Mouse (Mus musculus) forebrain, embryonic 12.5 days (tissue): ENCODE results near the gene Rpgr. TPM values are rescaled to one million over a fixed set of nuclear protein-coding genes. Genes with fewer than 3 reads are reported as not detected.

Source experiments
- ATAC-seq: fragments of 200-750 bp; cut with Nextera tagmentation; 2 replicates; pipeline ENCODE4 v1.8.0; 2017; ENCODE audit warnings: moderate TSS enrichment; ENCODE audit not compliant: low FRiP score
- H3K27ac ChIP-seq: fragments of 300-500 bp; sonication (generic); 2 replicates; pipeline ENCODE4 v1.5.1; 2016; ENCODE audit warnings: mild to moderate bottlenecking
- H3K27me3 ChIP-seq: fragments of 300-500 bp; sonication (generic); 2 replicates; pipeline ENCODE4 v1.6.1; 2016; ENCODE audit warnings: mild to moderate bottlenecking
- H3K36me3 ChIP-seq: fragments of 300-500 bp; sonication (generic); replicated peaks from 2 replicates; pipeline ENCODE4 v1.6.1; 2016; ENCODE audit warnings: mild to moderate bottlenecking
- H3K4me1 ChIP-seq: fragments of 300-500 bp; sonication (generic); 2 replicates; pipeline ENCODE4 v1.6.1; 2016
- H3K4me2 ChIP-seq: fragments of 300-500 bp; sonication (generic); 2 replicates; pipeline ENCODE4 v1.6.1; 2016; ENCODE audit warnings: mild to moderate bottlenecking, moderate library complexity
- H3K4me3 ChIP-seq: fragments of 300-500 bp; sonication (generic); replicated peaks from 2 replicates; pipeline ENCODE4 v1.5.1; 2016; ENCODE audit warnings: mild to moderate bottlenecking
- H3K9ac ChIP-seq: fragments of 300-500 bp; sonication (generic); 2 replicates; pipeline ENCODE4 v1.6.1; 2016; ENCODE audit warnings: mild to moderate bottlenecking
- H3K9me3 ChIP-seq: fragments of 300-500 bp; sonication (generic); 2 replicates; pipeline ENCODE4 v1.6.1; 2016
- WGBS: fragments of 180-500 bp; shearing (Covaris S2); methylation state at CpG from one replicate; pipeline ENCODE4 v1.1.7; 2016; 5-methylcytosine and 5-hydroxymethylcytosine counted together
- polyA plus RNA-seq: library from polyadenylated mRNA; unstranded; fragments of >200 nt; fragmentation: Nextera tagmentation; extraction: Ambion mirVana; gene quantifications from 2 replicates; pipeline ENCODE4 v1.2.1, GENCODE M21; 2016

Rpgr gene
- polyA plus RNA-seq, 1 experiment from 2014 or later: 44.1 TPM

- Histone ChIP-seq H3K27me3 (no peaks in the 10 kb centered on the region), H3K36me3 (no peaks in the 10 kb centered on the region), H3K4me3 (no peak overlapping the region), H3K4me1 (no peaks in the 10 kb centered on the region), H3K27ac (no peak overlapping the region), H3K4me2 (no peak overlapping the region), H3K9ac (no peak overlapping the region), H3K9me3 (no peaks in the 10 kb centered on the region)
- ATAC-seq: no peak
- 72% methylated on average over 3 of the region's 3 CpGs for WGBS
Observed at GRCm38 (mm10) chrX:10152390-10152789, 64.3 kb downstream of the Rpgr start.

- Histone ChIP-seq H3K4me3 (peak within 1 kb of the TSS; percentile 34), H3K9me3 (no peaks in the 10 kb centered on the region), H3K4me1 (0 out of 2 replicates have a peak, but pooled peaks cover 3% of the 10 kb centered on the region), H3K27me3 (0 out of 2 replicates have a peak, but pooled peaks cover 3% of the 10 kb centered on the region), H3K9ac (peak within 1 kb of the TSS; percentile 36; the same call in 1 of the 2 replicates), H3K36me3 (no peaks in the 10 kb centered on the region), H3K27ac (no peak within 1 kb of the TSS), H3K4me2 (peak within 1 kb of the TSS; percentile 53)
- WGBS: 23% methylated on average over 19 of the region's 19 CpGs
- 0 out of 2 replicates have a peak, but pooled peaks have one; percentile 27 for ATAC-seq
Observed at GRCm38 (mm10) chrX:10117065-10117719, 99.5 kb downstream of the Rpgr start, which contains the start of gene Srpx. TSS of gene Srpx (minus strand) at chrX:10117709.

- Histone ChIP-seq H3K4me2 (no peak overlapping the region), H3K9me3 (no peaks in the 10 kb centered on the region), H3K9ac (no peak overlapping the region), H3K36me3 (no peaks in the 10 kb centered on the region), H3K4me3 (no peak overlapping the region), H3K27me3 (0 out of 2 replicates have a peak, but pooled peaks cover 3% of the 10 kb centered on the region), H3K27ac (no peak overlapping the region), H3K4me1 (0 out of 2 replicates have a peak, but pooled peaks cover 3% of the 10 kb centered on the region)
- ATAC-seq: no peak
- WGBS: 43% methylated on average over 3 of the region's 3 CpGs
Observed at GRCm38 (mm10) chrX:10115780-10116179, 100.9 kb downstream of the Rpgr start.

- H3K4me3 ChIP-seq: no peak overlapping the region
- WGBS: 80% methylated on average over 1 of the region's 1 CpGs
- no peaks in the 10 kb centered on the region for H3K9me3 ChIP-seq
- H3K27me3 ChIP-seq: 0 out of 2 replicates have a peak, but pooled peaks cover 2% of the 10 kb centered on the region
- H3K4me1 ChIP-seq: no peaks in the 10 kb centered on the region
- no peak for ATAC-seq
- no peak overlapping the region for H3K27ac ChIP-seq
- H3K9ac ChIP-seq: no peak overlapping the region
- H3K4me2 ChIP-seq: no peak overlapping the region
- no peaks in the 10 kb centered on the region for H3K36me3 ChIP-seq
Observed at GRCm38 (mm10) chrX:10110736-10111135, 106.0 kb downstream of the Rpgr start.

- H3K27ac ChIP-seq: no peak overlapping the region
- H3K9me3 ChIP-seq: no peaks in the 10 kb centered on the region
- ATAC-seq: no peak
- no peak overlapping the region for H3K4me2 ChIP-seq
- H3K9ac ChIP-seq: no peak overlapping the region
- no peak overlapping the region for H3K4me3 ChIP-seq
- no peaks in the 10 kb centered on the region for H3K27me3 ChIP-seq
- no peaks in the 10 kb centered on the region for H3K4me1 ChIP-seq
- WGBS: 72% methylated on average over 4 of the region's 4 CpGs
- H3K36me3 ChIP-seq: no peaks in the 10 kb centered on the region
Observed at GRCm38 (mm10) chrX:10108558-10108957, 108.2 kb downstream of the Rpgr start.

- no peak for ATAC-seq
Observed at GRCm38 (mm10) chrX:10105475-10105874, 111.2 kb downstream of the Rpgr start.

GRCm38 (mm10) chrX:10102739-10103138 lies 114.0 kb downstream of the Rpgr start:
- Histone ChIP-seq H3K36me3 (no peaks in the 10 kb centered on the region), H3K4me2 (no peak overlapping the region), H3K9me3 (no peaks in the 10 kb centered on the region), H3K27me3 (no peaks in the 10 kb centered on the region), H3K9ac (no peak overlapping the region), H3K4me1 (no peaks in the 10 kb centered on the region), H3K4me3 (no peak overlapping the region), H3K27ac (no peak overlapping the region)
- 95% methylated on average over 1 of the region's 1 CpGs for WGBS
- ATAC-seq: no peak

More at GRCm38 (mm10) chrX:10105475-10105874, 111.2 kb downstream of the Rpgr start:
- Histone ChIP-seq H3K4me2 (no peak overlapping the region), H3K4me3 (no peak overlapping the region), H3K27ac (no peak overlapping the region), H3K9me3 (no peaks in the 10 kb centered on the region), H3K27me3 (no peaks in the 10 kb centered on the region), H3K9ac (no peak overlapping the region), H3K4me1 (no peaks in the 10 kb centered on the region), H3K36me3 (no peaks in the 10 kb centered on the region)
- 66% methylated on average over 5 of the region's 5 CpGs for WGBS

- Histone ChIP-seq H3K4me3 (no peak overlapping the region), H3K27ac (no peak overlapping the region), H3K9me3 (no peaks in the 10 kb centered on the region), H3K4me2 (no peak overlapping the region), H3K9ac (no peak overlapping the region), H3K4me1 (no peaks in the 10 kb centered on the region), H3K27me3 (no peaks in the 10 kb centered on the region), H3K36me3 (no peaks in the 10 kb centered on the region)
- WGBS: 89% methylated on average over 3 of the region's 3 CpGs
- no peak for ATAC-seq
Observed at GRCm38 (mm10) chrX:10095797-10096196, 120.9 kb downstream of the Rpgr start.

- H3K27ac ChIP-seq: no peak overlapping the region
- H3K9ac ChIP-seq: no peak overlapping the region
- no peaks in the 10 kb centered on the region for H3K4me1 ChIP-seq
- H3K27me3 ChIP-seq: no peaks in the 10 kb centered on the region
- no peak overlapping the region for H3K4me3 ChIP-seq
- ATAC-seq: no peak
- H3K36me3 ChIP-seq: no peaks in the 10 kb centered on the region
- H3K9me3 ChIP-seq: no peaks in the 10 kb centered on the region
- H3K4me2 ChIP-seq: no peak overlapping the region
- 52% methylated on average over 3 of the region's 3 CpGs for WGBS
Observed at GRCm38 (mm10) chrX:10080385-10080784, 136.3 kb downstream of the Rpgr start.

- Histone ChIP-seq H3K27me3 (no peaks in the 10 kb centered on the region), H3K36me3 (no peaks in the 10 kb centered on the region), H3K4me2 (no peak overlapping the region), H3K4me1 (no peaks in the 10 kb centered on the region), H3K4me3 (no peak overlapping the region), H3K27ac (no peak overlapping the region), H3K9me3 (no peaks in the 10 kb centered on the region), H3K9ac (no peak overlapping the region)
- no peak for ATAC-seq
- WGBS: 33% methylated on average over 1 of the region's 1 CpGs
Observed at GRCm38 (mm10) chrX:10079981-10080380, 136.7 kb downstream of the Rpgr start.

GRCm38 (mm10) chrX:10073966-10074365 lies 142.8 kb downstream of the Rpgr start:
- no peaks in the 10 kb centered on the region for H3K9me3 ChIP-seq
- WGBS: 87% methylated on average over 3 of the region's 3 CpGs
- no peak overlapping the region for H3K9ac ChIP-seq
- H3K27ac ChIP-seq: no peak overlapping the region
- no peak for ATAC-seq
- no peaks in the 10 kb centered on the region for H3K27me3 ChIP-seq
- H3K4me3 ChIP-seq: no peak overlapping the region
- H3K4me1 ChIP-seq: no peaks in the 10 kb centered on the region
- H3K4me2 ChIP-seq: no peak overlapping the region
- no peaks in the 10 kb centered on the region for H3K36me3 ChIP-seq

GRCm38 (mm10) chrX:10071529-10071928 lies 145.2 kb downstream of the Rpgr start:
- Histone ChIP-seq H3K4me1 (no peaks in the 10 kb centered on the region), H3K4me3 (no peak overlapping the region), H3K36me3 (no peaks in the 10 kb centered on the region), H3K9ac (no peak overlapping the region), H3K4me2 (no peak overlapping the region), H3K9me3 (no peaks in the 10 kb centered on the region), H3K27me3 (no peaks in the 10 kb centered on the region), H3K27ac (no peak overlapping the region)
- 66% methylated on average over 2 of the region's 2 CpGs for WGBS
- peak; percentile 55; the same call in 1 of the 2 replicates for ATAC-seq

GRCm38 (mm10) chrX:10070689-10071088 lies 146.0 kb downstream of the Rpgr start:
- H3K36me3 ChIP-seq: no peaks in the 10 kb centered on the region
- no peak overlapping the region for H3K4me3 ChIP-seq
- H3K27me3 ChIP-seq: no peaks in the 10 kb centered on the region
- H3K4me1 ChIP-seq: no peaks in the 10 kb centered on the region
- H3K9ac ChIP-seq: no peak overlapping the region
- H3K4me2 ChIP-seq: no peak overlapping the region
- H3K27ac ChIP-seq: no peak overlapping the region
- 28% methylated on average over 6 of the region's 6 CpGs for WGBS
- no peaks in the 10 kb centered on the region for H3K9me3 ChIP-seq
- peak; percentile 53; the same call in 1 of the 2 replicates for ATAC-seq
